Mouse (Mus musculus): ENCODE measurements at regions not wholly inside any gene's neighbourhood (a gene's known extent, or its start where the extent isn't known, plus 50 kb on each side); places are given as distances from the start of the nearest gene placed in this dataset.

DNA sequence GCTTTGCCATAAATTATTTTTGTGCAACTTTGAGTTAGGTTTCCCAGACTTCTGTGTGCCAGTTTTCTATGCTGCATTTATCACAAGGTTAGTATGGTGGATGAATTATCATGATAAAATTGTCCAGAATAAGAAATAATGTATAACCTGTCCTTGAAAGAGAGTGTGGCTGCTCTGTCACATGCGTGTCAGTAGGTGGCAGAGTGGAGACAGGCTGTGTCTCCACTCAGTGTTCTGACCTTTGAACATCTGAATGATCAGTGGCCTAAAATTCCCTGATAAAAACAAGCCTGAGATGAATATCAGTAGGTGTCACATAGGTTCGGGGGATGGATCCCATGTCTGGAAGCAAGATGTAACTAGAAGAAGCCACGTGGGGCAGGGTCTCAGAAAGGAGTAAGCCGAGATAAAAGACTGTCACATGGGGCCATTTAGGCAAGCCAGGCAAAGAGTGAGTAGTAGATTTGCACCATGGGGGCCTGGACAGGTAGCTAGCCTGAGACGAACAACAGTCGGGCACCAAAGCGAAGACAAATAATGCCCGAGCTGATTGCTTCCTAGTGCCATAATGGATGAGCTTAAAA is 660.0 kb downstream of the Trim52 start:
- Histone ChIP-seq H3K4me1 (ENCODE audit: control insufficient read depth, insufficient read depth, low read length) (no peaks in the 10 kb centered on the region), H3K27me3 (ENCODE audit: control insufficient read depth, insufficient read depth, low read length) (no peaks in the 10 kb centered on the region), H3K9ac (replicated peaks; ENCODE audit: low read depth, low read length) (no peak overlapping the region), H3K4me3 (ENCODE audit: low read depth, low read length) (no peak overlapping the region), H3K9me3 (ENCODE audit: control insufficient read depth, low read length) (no peaks in the 10 kb centered on the region), H3K27ac (ENCODE audit: low read depth, low read length) (no peak overlapping the region), H3K4me2 (ENCODE audit: low read depth, low read length) (no peak overlapping the region), H3K36me3 (ENCODE audit: control insufficient read depth, insufficient read depth, low read length) (no peaks in the 10 kb centered on the region)
- 72% methylated on average over 8 of the region's 8 CpGs for WGBS
- peak; percentile 65; the same call in 1 of the 2 replicates for ATAC-seq (ENCODE audit: low read depth)
